Mouse (Mus musculus) right cerebral cortex, postnatal 25 days (tissue): ENCODE measurements around the gene Cldn34b4.

Source experiments
- DNase-seq: peaks from one replicate; pipeline ENCODE4 v3.0.0; 2022

The Cldn34b4 gene

GRCm38 (mm10) chrX:76393050-76393449 is at the start of gene Cldn34b4:
Cldn34b4 (plus strand) TSS chrX:76393350.
- DNase-seq = no peak
